Mouse (Mus musculus): ENCODE measurements around the gene Gabrg3. TPM values are rescaled to one million over a fixed set of nuclear protein-coding genes. Genes with fewer than 3 reads are reported as not detected.
A peak's percentile ranks its signal among the peaks of the same experiment; 100 is the strongest.

The Gabrg3 gene
- polyA plus RNA-seq (2014; fragmentation: Nextera tagmentation; extraction: Ambion mirVana): 0.78 and 0.96 TPM in 2 replicates

GRCm38 (mm10) chr7:57386517-57387340 lies at the start of gene Gabrg3:
TSS of gene Gabrg3 (minus strand) at chr7:57387188.
- Histone ChIP-seq H3K36me3 (ENCODE audit: control insufficient read depth, insufficient read depth, low read length) (no peaks in the 10 kb centered on the region), H3K4me2 (ENCODE audit: low read length) (peak within 1 kb of the TSS; percentile 93), H3K9me3 (ENCODE audit: control insufficient read depth, low read length) (no peaks in the 10 kb centered on the region), H3K4me3 (ENCODE audit: control insufficient read depth in 1 of 2, insufficient read depth in 1 of 2, low read depth in 1 of 2, low read length in 2 of 2) (peak within 1 kb of the TSS; percentile 48 to 51), H3K27ac (replicated peaks in 1 of 2; ENCODE audit: control insufficient read depth in 1 of 2, insufficient read depth in 1 of 2, low read depth in 2 of 2, low read length in 2 of 2) (no peak within 1 kb of the TSS), H3K9ac (ENCODE audit: low read length) (peak within 1 kb of the TSS; percentile 60), H3K4me1 (ENCODE audit: control insufficient read depth in 2 of 2, insufficient read depth in 2 of 2, low read length in 2 of 2) (no peaks in the 10 kb centered on the region), H3K27me3 (ENCODE audit: control insufficient read depth, insufficient read depth, low read length) (peaks cover 35% of the 10 kb centered on the region)
- WGBS: 1% methylated on average over 58 of the region's 71 CpGs
- no peak for ATAC-seq (ENCODE audit: insufficient number of reproducible peaks, insufficient read depth, low FRiP score, low read depth)

GRCm38 (mm10) chr7:57422675-57423074 lies 35.7 kb upstream of the Gabrg3 start:
- H3K9ac ChIP-seq (ENCODE audit: low read length): no peak overlapping the region
- 80% methylated on average over 1 of the region's 1 CpGs for WGBS
- H3K27ac ChIP-seq (replicated peaks in 1 of 2; ENCODE audit: control insufficient read depth in 1 of 2, insufficient read depth in 1 of 2, low read depth in 2 of 2, low read length in 2 of 2): no peak overlapping the region
- H3K4me3 ChIP-seq (ENCODE audit: control insufficient read depth in 1 of 2, insufficient read depth in 1 of 2, low read depth in 1 of 2, low read length in 2 of 2): no peak overlapping the region
- no peaks in the 10 kb centered on the region for H3K27me3 ChIP-seq (ENCODE audit: control insufficient read depth, insufficient read depth, low read length)
- H3K36me3 ChIP-seq (ENCODE audit: control insufficient read depth, insufficient read depth, low read length): no peaks in the 10 kb centered on the region
- ATAC-seq (ENCODE audit: insufficient number of reproducible peaks, insufficient read depth, low FRiP score, low read depth): no peak
- no peaks in the 10 kb centered on the region for H3K9me3 ChIP-seq (ENCODE audit: control insufficient read depth, low read length)
- H3K4me1 ChIP-seq (ENCODE audit: control insufficient read depth in 2 of 2, insufficient read depth in 2 of 2, low read length in 2 of 2): no peaks in the 10 kb centered on the region
- H3K4me2 ChIP-seq (ENCODE audit: low read length): no peak overlapping the region

GRCm38 (mm10) chr7:57421044-57421443 lies 34.1 kb upstream of the Gabrg3 start:
- no peak overlapping the region for H3K4me3 ChIP-seq (ENCODE audit: control insufficient read depth in 1 of 2, insufficient read depth in 1 of 2, low read depth in 1 of 2, low read length in 2 of 2)
- 63% methylated on average over 1 of the region's 1 CpGs for WGBS
- no peak for ATAC-seq (ENCODE audit: insufficient number of reproducible peaks, insufficient read depth, low FRiP score, low read depth)
- H3K27ac ChIP-seq (replicated peaks in 1 of 2; ENCODE audit: control insufficient read depth in 1 of 2, insufficient read depth in 1 of 2, low read depth in 2 of 2, low read length in 2 of 2): no peak overlapping the region
- H3K9me3 ChIP-seq (ENCODE audit: control insufficient read depth, low read length): no peaks in the 10 kb centered on the region
- no peak overlapping the region for H3K4me2 ChIP-seq (ENCODE audit: low read length)
- H3K27me3 ChIP-seq (ENCODE audit: control insufficient read depth, insufficient read depth, low read length): no peaks in the 10 kb centered on the region
- H3K9ac ChIP-seq (ENCODE audit: low read length): no peak overlapping the region
- H3K36me3 ChIP-seq (ENCODE audit: control insufficient read depth, insufficient read depth, low read length): no peaks in the 10 kb centered on the region
- no peaks in the 10 kb centered on the region for H3K4me1 ChIP-seq (ENCODE audit: control insufficient read depth in 2 of 2, insufficient read depth in 2 of 2, low read length in 2 of 2)

GRCm38 (mm10) chr7:57419392-57419791 lies 32.4 kb upstream of the Gabrg3 start, which contains the start of gene Gabrb3:
TSS of gene Gabrb3 (plus strand) at chr7:57419692.
- no peaks in the 10 kb centered on the region for H3K9me3 ChIP-seq (ENCODE audit: control insufficient read depth, low read length)
- H3K27me3 ChIP-seq (ENCODE audit: control insufficient read depth, insufficient read depth, low read length): no peaks in the 10 kb centered on the region
- no peak within 1 kb of the TSS for H3K4me2 ChIP-seq (ENCODE audit: low read length)
- H3K36me3 ChIP-seq (ENCODE audit: control insufficient read depth, insufficient read depth, low read length): no peaks in the 10 kb centered on the region
- no peak within 1 kb of the TSS for H3K27ac ChIP-seq (replicated peaks in 1 of 2; ENCODE audit: control insufficient read depth in 1 of 2, insufficient read depth in 1 of 2, low read depth in 2 of 2, low read length in 2 of 2)
- ATAC-seq (ENCODE audit: insufficient number of reproducible peaks, insufficient read depth, low FRiP score, low read depth): no peak
- H3K9ac ChIP-seq (ENCODE audit: low read length): no peak within 1 kb of the TSS
- H3K4me1 ChIP-seq (ENCODE audit: control insufficient read depth in 2 of 2, insufficient read depth in 2 of 2, low read length in 2 of 2): no peaks in the 10 kb centered on the region
- 74% methylated on average over 2 of the region's 2 CpGs for WGBS
- no peak within 1 kb of the TSS for H3K4me3 ChIP-seq (ENCODE audit: control insufficient read depth in 1 of 2, insufficient read depth in 1 of 2, low read depth in 1 of 2, low read length in 2 of 2)

- 29% methylated on average over 1 of the region's 1 CpGs for WGBS
- no peaks in the 10 kb centered on the region for H3K4me1 ChIP-seq (ENCODE audit: control insufficient read depth in 2 of 2, insufficient read depth in 2 of 2, low read length in 2 of 2)
- H3K4me2 ChIP-seq (ENCODE audit: low read length): no peak overlapping the region
- H3K4me3 ChIP-seq (ENCODE audit: control insufficient read depth in 1 of 2, insufficient read depth in 1 of 2, low read depth in 1 of 2, low read length in 2 of 2): no peak overlapping the region
- H3K9me3 ChIP-seq (ENCODE audit: control insufficient read depth, low read length): no peaks in the 10 kb centered on the region
- H3K27me3 ChIP-seq (ENCODE audit: control insufficient read depth, insufficient read depth, low read length): no peaks in the 10 kb centered on the region
- H3K9ac ChIP-seq (ENCODE audit: low read length): no peak overlapping the region
- H3K36me3 ChIP-seq (ENCODE audit: control insufficient read depth, insufficient read depth, low read length): no peaks in the 10 kb centered on the region
- H3K27ac ChIP-seq (replicated peaks in 1 of 2; ENCODE audit: control insufficient read depth in 1 of 2, insufficient read depth in 1 of 2, low read depth in 2 of 2, low read length in 2 of 2): no peak overlapping the region
- ATAC-seq (ENCODE audit: insufficient number of reproducible peaks, insufficient read depth, low FRiP score, low read depth): no peak
Measured at GRCm38 (mm10) chr7:57412896-57413295, 25.9 kb upstream of the Gabrg3 start.

- Histone ChIP-seq H3K4me2 (ENCODE audit: low read length) (no peak overlapping the region), H3K9ac (ENCODE audit: low read length) (no peak overlapping the region), H3K27ac (replicated peaks in 1 of 2; ENCODE audit: control insufficient read depth in 1 of 2, insufficient read depth in 1 of 2, low read depth in 2 of 2, low read length in 2 of 2) (no peak overlapping the region), H3K4me3 (ENCODE audit: control insufficient read depth in 1 of 2, insufficient read depth in 1 of 2, low read depth in 1 of 2, low read length in 2 of 2) (no peak overlapping the region), H3K4me1 (ENCODE audit: control insufficient read depth in 2 of 2, insufficient read depth in 2 of 2, low read length in 2 of 2) (no peaks in the 10 kb centered on the region), H3K36me3 (ENCODE audit: control insufficient read depth, insufficient read depth, low read length) (no peaks in the 10 kb centered on the region), H3K9me3 (ENCODE audit: control insufficient read depth, low read length) (no peaks in the 10 kb centered on the region), H3K27me3 (ENCODE audit: control insufficient read depth, insufficient read depth, low read length) (no peaks in the 10 kb centered on the region)
- no peak for ATAC-seq (ENCODE audit: insufficient number of reproducible peaks, insufficient read depth, low FRiP score, low read depth)
- WGBS: 81% methylated on average over 4 of the region's 4 CpGs
Measured at GRCm38 (mm10) chr7:57411163-57411562, 24.2 kb upstream of the Gabrg3 start.

GRCm38 (mm10) chr7:57393551-57393950 lies 6.6 kb upstream of the Gabrg3 start:
- no peak overlapping the region for H3K9ac ChIP-seq (ENCODE audit: low read length)
- WGBS: 71% methylated on average over 4 of the region's 4 CpGs
- ATAC-seq (ENCODE audit: insufficient number of reproducible peaks, insufficient read depth, low FRiP score, low read depth): no peak
- H3K9me3 ChIP-seq (ENCODE audit: control insufficient read depth, low read length): no peaks in the 10 kb centered on the region
- H3K27ac ChIP-seq (replicated peaks in 1 of 2; ENCODE audit: control insufficient read depth in 1 of 2, insufficient read depth in 1 of 2, low read depth in 2 of 2, low read length in 2 of 2): no peak overlapping the region
- H3K4me2 ChIP-seq (ENCODE audit: low read length): no peak overlapping the region
- H3K4me3 ChIP-seq (ENCODE audit: control insufficient read depth in 1 of 2, insufficient read depth in 1 of 2, low read depth in 1 of 2, low read length in 2 of 2): no peak overlapping the region
- H3K36me3 ChIP-seq (ENCODE audit: control insufficient read depth, insufficient read depth, low read length): no peaks in the 10 kb centered on the region
- no peaks in the 10 kb centered on the region for H3K27me3 ChIP-seq (ENCODE audit: control insufficient read depth, insufficient read depth, low read length)
- H3K4me1 ChIP-seq (ENCODE audit: control insufficient read depth in 2 of 2, insufficient read depth in 2 of 2, low read length in 2 of 2): no peaks in the 10 kb centered on the region

- Histone ChIP-seq H3K4me3 (ENCODE audit: control insufficient read depth in 1 of 2, insufficient read depth in 1 of 2, low read depth in 1 of 2, low read length in 2 of 2) (no peak overlapping the region), H3K4me2 (ENCODE audit: low read length) (no peak overlapping the region), H3K27ac (replicated peaks in 1 of 2; ENCODE audit: control insufficient read depth in 1 of 2, insufficient read depth in 1 of 2, low read depth in 2 of 2, low read length in 2 of 2) (no peak overlapping the region), H3K27me3 (ENCODE audit: control insufficient read depth, insufficient read depth, low read length) (peaks cover 31% of the 10 kb centered on the region), H3K36me3 (ENCODE audit: control insufficient read depth, insufficient read depth, low read length) (no peaks in the 10 kb centered on the region), H3K9ac (ENCODE audit: low read length) (no peak overlapping the region), H3K9me3 (ENCODE audit: control insufficient read depth, low read length) (no peaks in the 10 kb centered on the region), H3K4me1 (ENCODE audit: control insufficient read depth in 2 of 2, insufficient read depth in 2 of 2, low read length in 2 of 2) (no peaks in the 10 kb centered on the region)
- ATAC-seq (ENCODE audit: insufficient number of reproducible peaks, insufficient read depth, low FRiP score, low read depth): no peak
- 31% methylated on average over 4 of the region's 4 CpGs for WGBS
Measured at GRCm38 (mm10) chr7:57390046-57390445, 3.1 kb upstream of the Gabrg3 start.

Measured in heart, embryonic 14.5 days (tissue).